Mouse (Mus musculus) CH12F3 (cell line): ENCODE measurements around the gene Ptbp1.

Experiments
- in situ Hi-C: fragments of 300-500 bp; cut with MboI; formaldehyde crosslinking; loops from 2 replicates; pipeline ENCODE4 v1.14.3; 2020; ENCODE audit warnings: low sequenced_read_pairs

Ptbp1 gene

DNA sequence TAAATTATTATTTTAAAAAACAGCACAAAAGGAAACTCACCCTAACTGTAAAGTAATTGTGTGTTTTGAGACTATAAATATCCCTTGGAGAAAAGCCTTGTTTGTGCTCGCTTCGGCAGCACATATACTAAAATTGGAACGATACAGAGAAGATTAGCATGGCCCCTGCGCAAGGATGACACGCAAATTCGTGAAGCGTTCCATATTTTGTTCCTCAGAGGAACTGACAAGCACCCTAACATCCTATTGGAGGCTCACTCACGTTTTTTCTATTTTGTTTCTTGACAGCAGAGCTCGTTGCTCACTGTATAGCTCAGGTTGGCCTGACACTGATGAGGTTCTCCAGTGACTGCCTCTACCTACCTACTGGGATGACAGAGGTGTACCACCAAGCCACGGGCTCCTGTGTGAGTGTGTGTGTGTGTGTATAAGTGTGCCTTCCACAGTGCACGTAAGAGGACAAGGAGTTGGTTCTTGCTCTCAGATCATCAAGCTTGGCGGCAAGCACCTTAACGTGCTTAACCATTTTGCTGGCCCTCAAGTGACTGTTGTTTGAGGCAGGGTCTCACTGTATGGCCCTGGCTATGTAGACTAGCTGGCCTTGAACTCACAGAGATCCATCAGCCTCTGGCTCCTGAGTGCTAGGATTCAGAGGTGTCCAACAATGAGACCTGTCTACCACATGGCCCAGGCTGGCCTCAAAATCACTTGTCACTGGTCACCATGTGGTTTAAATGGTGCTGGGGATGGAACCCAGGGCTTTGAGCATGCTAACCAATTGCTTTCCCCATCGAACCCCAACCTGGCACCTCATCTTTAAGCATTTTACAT lies 55.1 kb downstream of the Ptbp1 start:
- in situ Hi-C loops, result no loop called here

- in situ Hi-C loops, result no loop called here
Observed at GRCm38 (mm10) chr10:79910556-79910955, 56.3 kb downstream of the Ptbp1 start, which contains the start of gene Gm26602. TSS of gene Gm26602 (plus strand) at chr10:79910856.

GRCm38 (mm10) chr10:79912412-79912811 lies 58.2 kb downstream of the Ptbp1 start:
- in situ Hi-C loops, result no loop called here
